In the genomic region with DNA sequence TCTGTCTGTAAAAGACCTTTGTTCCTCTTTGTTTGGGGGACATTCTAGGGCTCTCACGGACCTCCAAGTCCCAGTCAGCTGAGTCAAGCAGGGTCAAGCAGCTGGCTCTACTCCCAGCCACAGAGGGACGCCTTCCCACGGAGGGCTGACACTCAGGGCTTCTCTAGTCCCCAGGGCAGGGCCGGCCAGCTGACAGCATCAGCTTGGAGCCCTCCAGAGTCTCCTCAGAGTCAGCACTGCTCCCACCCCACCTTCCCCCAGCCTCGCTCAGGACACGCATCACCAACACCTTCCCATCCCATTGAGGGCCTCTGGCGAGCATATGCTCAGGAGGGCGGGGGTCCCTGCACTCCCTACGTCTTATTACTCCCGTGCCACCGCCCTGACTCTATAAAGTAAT, we compare ENCODE assay signal across 11 mouse cellular contexts. TPM values are rescaled to one million over a fixed set of nuclear protein-coding genes. Genes with fewer than 3 reads are reported as not detected.
DNase-seq lines count a peak whose midpoint lies in the region; ATAC-seq lines count a peak whose summit lies in the region.
"Had no signal": no experiment of that assay in that cellular context is flagged by ENCODE, and none has a peak within 500 bp of the region (broad histone marks: within the 10 kb centered on the region; RNA-seq: fewer than 3 reads in every experiment).

No protein-coding gene starts in this region.

- H3K4me3 ChIP-seq in midbrain, embryonic 11.5 days (ENCODE audit: low read depth, low read length), result no peak overlapping the region
- H3K4me3 ChIP-seq in midbrain, embryonic 14.5 days (replicated peaks; ENCODE audit: low read depth, low read length), result no peak overlapping the region
- H3K4me3 ChIP-seq in hindbrain, embryonic 14.5 days (replicated peaks; ENCODE audit: low read length), result no peak overlapping the region

- no peak overlapping the region for H3K27ac ChIP-seq in midbrain, embryonic 11.5 days (ENCODE audit: low read depth, low read length)
- no peak overlapping the region for H3K27ac ChIP-seq in midbrain, embryonic 14.5 days (replicated peaks; ENCODE audit: low read depth, low read length)
- H3K27ac ChIP-seq in hindbrain, embryonic 14.5 days, result no peak overlapping the region

- H3K9me3 ChIP-seq in midbrain, embryonic 11.5 days (ENCODE audit: control insufficient read depth, low read length), result no peaks in the 10 kb centered on the region
- no peaks in the 10 kb centered on the region for H3K9me3 ChIP-seq in midbrain, embryonic 14.5 days (ENCODE audit: control insufficient read depth, low read length)
- no peaks in the 10 kb centered on the region for H3K9me3 ChIP-seq in hindbrain, embryonic 14.5 days (ENCODE audit: control insufficient read depth, low read length)

- no peaks in the 10 kb centered on the region for H3K27me3 ChIP-seq in midbrain, embryonic 11.5 days (ENCODE audit: control insufficient read depth, insufficient read depth, low read length)
- no peaks in the 10 kb centered on the region for H3K27me3 ChIP-seq in midbrain, embryonic 14.5 days (ENCODE audit: control insufficient read depth, insufficient read depth, low read length)
- H3K27me3 ChIP-seq in hindbrain, embryonic 14.5 days (ENCODE audit: control insufficient read depth, insufficient read depth, low read length), result no peaks in the 10 kb centered on the region; the same call in 1 of the 2 replicates

- no peaks in the 10 kb centered on the region for H3K36me3 ChIP-seq in midbrain, embryonic 11.5 days (ENCODE audit: control insufficient read depth, insufficient read depth, low read length)
- no peaks in the 10 kb centered on the region for H3K36me3 ChIP-seq in midbrain, embryonic 14.5 days (ENCODE audit: control insufficient read depth, insufficient read depth, low read length)
- no peaks in the 10 kb centered on the region for H3K36me3 ChIP-seq in hindbrain, embryonic 14.5 days (replicated peaks; ENCODE audit: control insufficient read depth, insufficient read depth)

- DNase-seq in embryo, embryonic 10 days (ENCODE audit: low spot score), result peak; percentile 37
- no peak for DNase-seq in embryo, embryonic 9.5 days (ENCODE audit: extremely low spot score)
- peak; percentile 87 for DNase-seq in midbrain, embryonic 11.5 days (ENCODE audit: low spot score, missing footprints)
- DNase-seq in midbrain, embryonic 14.5 days, result no peak
- no peak for DNase-seq in hindbrain, embryonic 14.5 days (ENCODE audit: low spot score)
- DNase-seq in retina, embryonic 14.5 days (ENCODE audit: low spot score), result peak; percentile 57
- no peak for DNase-seq in Muller cell, postnatal 12 days (ENCODE audit: inconsistent ontology term)
- DNase-seq: adrenal gland, adult 8-10 months; cerebellum, postnatal 36 days had no signal

- peaks cover 11% of the 10 kb centered on the region for H3K4me1 ChIP-seq in midbrain, embryonic 11.5 days (ENCODE audit: control insufficient read depth, insufficient read depth, low read length)
- H3K4me1 ChIP-seq in midbrain, embryonic 14.5 days (ENCODE audit: control insufficient read depth, insufficient read depth, low read length), result peaks cover 18% of the 10 kb centered on the region; the same call in 1 of the 2 replicates
- 0 out of 2 replicates have a peak, but pooled peaks cover 8% of the 10 kb centered on the region for H3K4me1 ChIP-seq in hindbrain, embryonic 14.5 days (replicated peaks; ENCODE audit: control insufficient read depth, insufficient read depth, low read length)

- ATAC-seq in midbrain, embryonic 11.5 days (ENCODE audit: low FRiP score), result peak; percentile 66
- ATAC-seq in midbrain, embryonic 14.5 days (ENCODE audit: low FRiP score, low TSS enrichment), result no peak
- peak; percentile 43; the same call in 1 of the 2 replicates for ATAC-seq in hindbrain, embryonic 14.5 days (ENCODE audit: low FRiP score)
- no peak for ATAC-seq in inflammation-experienced regulatory T-cells, adult 6 months

- H3K4me2 ChIP-seq in midbrain, embryonic 11.5 days, result no peak overlapping the region
- no peak overlapping the region for H3K4me2 ChIP-seq in midbrain, embryonic 14.5 days (ENCODE audit: low read length)
- no peak overlapping the region for H3K4me2 ChIP-seq in hindbrain, embryonic 14.5 days (replicated peaks)

- H3K9ac ChIP-seq in midbrain, embryonic 11.5 days (ENCODE audit: low read length), result no peak overlapping the region; the same call in 1 of the 2 replicates
- no peak overlapping the region for H3K9ac ChIP-seq in midbrain, embryonic 14.5 days (replicated peaks; ENCODE audit: low read length)
- H3K9ac ChIP-seq in hindbrain, embryonic 14.5 days, result no peak overlapping the region

- 34% methylated on average over 11 of the region's 11 CpGs for WGBS in midbrain, embryonic 11.5 days
- WGBS in midbrain, embryonic 14.5 days, result 23% methylated on average over 11 of the region's 11 CpGs
- 16% methylated on average over 11 of the region's 11 CpGs for WGBS in hindbrain, embryonic 14.5 days

RNA-seq across cellular contexts. Expression of a gene that starts 39.6 kb away (rescaled TPM):
- polyA plus RNA-seq in midbrain, embryonic 11.5 days (2014; fragmentation: Nextera tagmentation; extraction: Ambion mirVana), result not detected in 2 replicates
- polyA plus RNA-seq in midbrain, embryonic 14.5 days (2014; fragmentation: Nextera tagmentation; extraction: Ambion mirVana), result 0.12 TPM in 1 of 2 replicates, not detected in the other
- polyA plus RNA-seq in hindbrain, embryonic 14.5 days (2014; fragmentation: Nextera tagmentation; extraction: Ambion mirVana), result not detected in 2 replicates
- polyA plus RNA-seq in inflammation-experienced regulatory T-cells, adult 6 months (2017; shearing (Covaris generic)), result not detected
- polyA plus RNA-seq: spleen, adult 2 months had no signal

Comparison
In these comparisons a context has a peak if more than half of its experiments do, and no peak if none do; other contexts are left out.
1. DNase-seq: peak in embryo, embryonic 10 days (single experiment), midbrain, embryonic 11.5 days (single experiment) and retina, embryonic 14.5 days (single experiment); none in embryo, embryonic 9.5 days (single experiment), midbrain, embryonic 14.5 days (single experiment), hindbrain, embryonic 14.5 days (single experiment) and Muller cell, postnatal 12 days (single experiment).
2. ATAC-seq: peak in midbrain, embryonic 11.5 days (single experiment) and hindbrain, embryonic 14.5 days (single experiment); none in midbrain, embryonic 14.5 days (single experiment) and inflammation-experienced regulatory T-cells, adult 6 months (single experiment).